Mouse (Mus musculus) testis, adult 2 months (tissue): ENCODE results near the gene Nckap5.

Experiments used
- CTCF ChIP-seq: fragments of 200-500 bp; IDR thresholded peaks from 2 replicates; pipeline ENCODE4 v1.5.1; 2012; ENCODE audit warnings: low read depth, mild to moderate bottlenecking, inconsistent platforms, low read length, moderate library complexity; ENCODE audit not compliant: control insufficient read depth, insufficient read depth, insufficient replicate concordance
- POLR2A ChIP-seq: fragments of 200-500 bp; IDR thresholded peaks from 2 replicates; pipeline ENCODE4 v1.6.1; 2012; ENCODE audit warnings: low read depth, mild to moderate bottlenecking, inconsistent platforms, low read length, moderate library complexity; ENCODE audit not compliant: control insufficient read depth

DNA sequence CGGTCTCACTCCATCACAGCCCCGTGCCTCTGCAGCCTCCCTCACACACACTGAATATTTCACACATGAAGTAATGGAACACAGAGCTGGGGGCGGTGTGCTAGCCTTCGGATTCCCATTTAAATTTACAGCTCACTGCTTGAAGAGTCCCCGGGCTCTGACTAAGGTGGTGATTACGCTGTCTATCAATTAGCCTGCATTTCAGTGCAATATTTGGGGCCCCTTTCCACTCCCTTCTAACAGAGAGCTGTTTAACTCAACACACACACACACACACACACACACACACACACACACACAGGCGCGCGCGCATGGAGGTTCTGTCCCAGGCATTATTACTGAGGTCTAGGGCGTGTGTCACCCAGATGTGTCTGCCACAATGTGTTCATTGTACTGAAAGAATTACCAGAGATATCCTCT, 31.2 kb downstream of the Nckap5 start:
- no peak for TF ChIP-seq POLR2A
- TF ChIP-seq CTCF, result no peak
